Mouse (Mus musculus): ENCODE measurements around the gene Rtn4ip1.

The Rtn4ip1 gene

DNA sequence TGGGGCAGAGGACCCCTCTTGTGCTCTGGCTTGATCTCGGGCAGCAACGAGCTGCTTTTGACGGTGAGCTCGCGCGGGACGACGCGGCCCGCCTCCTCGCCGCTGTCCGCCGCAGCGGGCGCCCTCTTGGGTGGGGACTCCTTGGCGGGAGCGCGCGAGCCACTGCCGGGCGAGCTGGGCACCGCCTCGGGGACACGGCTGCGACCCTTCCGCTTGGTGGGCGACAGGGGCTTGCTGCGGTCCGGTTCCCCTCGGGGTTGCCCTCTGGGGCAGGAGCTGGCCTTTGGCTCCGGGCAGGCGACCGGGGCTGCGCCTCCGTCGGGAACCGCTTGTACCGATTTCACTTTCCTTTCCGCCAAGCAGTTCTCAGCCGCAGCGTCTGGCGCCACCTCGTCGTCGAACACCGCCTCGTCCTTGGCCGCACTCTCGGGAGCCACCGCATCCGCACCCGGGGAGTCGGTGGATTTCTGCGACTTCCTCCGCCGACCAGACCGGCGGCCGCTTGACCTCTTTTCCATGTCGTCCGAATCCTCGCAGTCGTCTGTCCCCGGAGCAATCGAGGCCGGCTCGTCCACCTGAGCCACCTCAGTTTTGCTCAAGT, 102.0 kb downstream of the Rtn4ip1 start:
- DNase-seq: peak; percentile 79

- DNase-seq: peak; percentile 53
These were observed 102.7 kb downstream of the Rtn4ip1 start for GRCm38 (mm10) chr10:44004221-44004751.

DNA sequence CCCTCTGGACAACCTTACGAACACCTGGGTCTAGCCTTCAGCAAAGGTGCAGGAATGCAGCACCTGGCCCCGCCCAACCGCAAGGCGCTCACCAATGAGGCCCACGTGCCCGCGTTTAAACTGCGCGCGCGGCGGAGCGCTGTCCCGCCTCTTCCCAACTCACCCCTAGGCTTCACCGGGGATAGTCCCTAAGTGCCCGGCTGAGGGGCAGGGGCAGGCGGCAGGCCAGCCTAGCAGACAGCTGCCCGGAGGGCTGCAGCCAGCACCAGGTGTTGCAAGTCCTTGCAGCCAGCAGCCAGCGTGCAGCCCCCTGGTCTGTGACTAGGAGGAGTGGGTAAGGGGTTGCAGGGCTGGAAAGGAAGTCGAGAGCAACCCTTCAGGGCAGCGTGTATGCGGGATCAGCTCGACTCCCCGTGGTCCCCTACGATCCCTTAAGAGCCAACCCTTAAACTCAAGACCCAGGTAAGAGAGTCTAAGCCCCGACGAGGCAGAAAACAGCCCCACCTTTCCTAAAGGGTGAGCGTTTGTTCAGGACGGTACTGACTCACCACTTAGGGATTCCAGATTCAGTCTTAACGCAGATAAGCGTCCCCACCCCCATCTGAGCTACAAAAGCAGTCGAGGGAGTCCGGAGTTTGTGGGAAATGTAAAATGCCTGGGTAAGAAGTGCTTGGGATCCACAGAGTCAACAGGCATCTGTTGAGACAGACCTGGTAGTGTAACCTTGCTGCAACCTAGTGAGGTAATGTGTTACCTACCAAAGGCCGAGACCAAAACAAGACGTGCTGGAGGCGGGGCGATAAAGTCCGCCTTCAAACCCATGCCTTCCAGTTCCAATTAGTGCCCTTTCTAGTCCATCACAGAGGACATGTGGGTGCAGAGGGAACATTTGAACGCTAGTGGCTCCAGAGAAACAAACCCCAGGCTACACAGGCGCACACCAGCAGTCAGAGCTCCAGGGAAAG, 104.4 kb downstream of the Rtn4ip1 start:
- DNase-seq: peak; percentile 60

All from thymus, postnatal 4 days (tissue).